Mouse (Mus musculus) stomach, embryonic 16.5 days (tissue): ENCODE results near the gene Gm10563. TPM values are rescaled to one million over a fixed set of nuclear protein-coding genes. Genes with fewer than 3 reads are reported as not detected.
"Not testable (repeated sequence)": the region's sequence is repeated elsewhere in the genome, so short reads cannot be mapped to it uniquely, and the experiment has no call there.

Experiments
- ATAC-seq: fragments of 200-750 bp; cut with Nextera tagmentation; 2 replicates; pipeline ENCODE4 v1.8.0; 2017; ENCODE audit warnings: moderate number of reproducible peaks, moderate TSS enrichment; ENCODE audit not compliant: insufficient read depth, low FRiP score
- H3K27ac ChIP-seq: fragments of 300-500 bp; sonication (generic); 2 replicates; pipeline ENCODE4 v1.5.1; 2014; ENCODE audit warnings: low read length
- H3K27me3 ChIP-seq: fragments of 300-500 bp; sonication (generic); 2 replicates; pipeline ENCODE4 v1.6.1; 2014; ENCODE audit warnings: low read length, control low read depth, mixed read lengths; ENCODE audit not compliant: control insufficient read depth, insufficient read depth
- H3K36me3 ChIP-seq: fragments of 300-500 bp; sonication (generic); 2 replicates; pipeline ENCODE4 v1.6.1; 2014; ENCODE audit warnings: low read length; ENCODE audit not compliant: control insufficient read depth, insufficient read depth
- H3K4me1 ChIP-seq: fragments of 300-500 bp; sonication (generic); 2 replicates; pipeline ENCODE4 v1.6.1; 2014; ENCODE audit warnings: low read length, control low read depth, mixed read lengths; ENCODE audit not compliant: control insufficient read depth, insufficient read depth
- H3K4me2 ChIP-seq: fragments of 300-500 bp; sonication (generic); 2 replicates; pipeline ENCODE4 v1.6.1; 2014; ENCODE audit warnings: low read depth, low read length, mixed read lengths
- H3K4me3 ChIP-seq: fragments of 300-500 bp; sonication (generic); replicated peaks from 2 replicates; pipeline ENCODE4 v1.5.1; 2014; ENCODE audit warnings: mild to moderate bottlenecking, low read length
- H3K9ac ChIP-seq: fragments of 300-500 bp; sonication (generic); 2 replicates; pipeline ENCODE4 v1.6.1; 2014; ENCODE audit warnings: low read length
- H3K9me3 ChIP-seq: fragments of 300-500 bp; sonication (generic); replicated peaks from 2 replicates; pipeline ENCODE4 v1.6.1; 2016; ENCODE audit warnings: low read length, control low read depth; ENCODE audit not compliant: control insufficient read depth
- WGBS: fragments of 180-500 bp; shearing (Covaris S2); extraction: QIAGEN DNeasy Blood & Tissue Kit; methylation state at CpG from one replicate; pipeline ENCODE4 v1.1.7; 2014; 5-methylcytosine and 5-hydroxymethylcytosine counted together
- polyA plus RNA-seq: library from polyadenylated mRNA; unstranded; fragments of >200 nt; fragmentation: Nextera tagmentation; extraction: Ambion mirVana; gene quantifications from 2 replicates; pipeline ENCODE4 v1.2.1, GENCODE M21; 2015

Gene Gm10563
- polyA plus RNA-seq, 1 experiment from 2014 or later: not detected

- Histone ChIP-seq H3K36me3 (no peaks in the 10 kb centered on the region), H3K4me2 (no peak overlapping the region), H3K27me3 (no peaks in the 10 kb centered on the region), H3K9me3 (no peaks in the 10 kb centered on the region), H3K4me3 (no peak overlapping the region), H3K4me1 (no peaks in the 10 kb centered on the region), H3K27ac (no peak overlapping the region), H3K9ac (no peak overlapping the region)
- WGBS: 80% methylated on average over 11 of the region's 11 CpGs
- no peak for ATAC-seq
Observed at GRCm38 (mm10) chr4:155574931-155575330, 70.3 kb downstream of the Gm10563 start.

GRCm38 (mm10) chr4:155573876-155574275, 71.3 kb downstream of the Gm10563 start:
- Histone ChIP-seq H3K9ac (no peak overlapping the region), H3K4me2 (no peak overlapping the region), H3K4me3 (no peak overlapping the region), H3K9me3 (no peaks in the 10 kb centered on the region), H3K27ac (no peak overlapping the region), H3K36me3 (no peaks in the 10 kb centered on the region), H3K27me3 (no peaks in the 10 kb centered on the region), H3K4me1 (no peaks in the 10 kb centered on the region)
- 91% methylated on average over 9 of the region's 9 CpGs for WGBS
- ATAC-seq: no peak

- no peaks in the 10 kb centered on the region for H3K9me3 ChIP-seq
- H3K4me1 ChIP-seq: no peaks in the 10 kb centered on the region
- H3K36me3 ChIP-seq: no peaks in the 10 kb centered on the region
- WGBS: 91% methylated on average over 2 of the region's 2 CpGs
- no peak overlapping the region for H3K4me2 ChIP-seq
- no peaks in the 10 kb centered on the region for H3K27me3 ChIP-seq
- H3K27ac ChIP-seq: no peak overlapping the region
- H3K4me3 ChIP-seq: no peak overlapping the region
- no peak overlapping the region for H3K9ac ChIP-seq
- no peak for ATAC-seq
Observed at GRCm38 (mm10) chr4:155573155-155573554, 72.1 kb downstream of the Gm10563 start.

GRCm38 (mm10) chr4:155571442-155571841, 73.8 kb downstream of the Gm10563 start:
- Histone ChIP-seq H3K27me3 (no peaks in the 10 kb centered on the region), H3K36me3 (no peaks in the 10 kb centered on the region), H3K9ac (no peak overlapping the region), H3K4me3 (no peak overlapping the region), H3K4me1 (no peaks in the 10 kb centered on the region), H3K9me3 (no peaks in the 10 kb centered on the region), H3K4me2 (no peak overlapping the region), H3K27ac (no peak overlapping the region)
- no peak for ATAC-seq
- WGBS: 74% methylated on average over 2 of the region's 2 CpGs

- not testable (repeated sequence) for H3K27me3 ChIP-seq, H3K9ac ChIP-seq, H3K27ac ChIP-seq, ATAC-seq, H3K9me3 ChIP-seq, H3K4me1 ChIP-seq, H3K4me3 ChIP-seq, H3K36me3 ChIP-seq, H3K4me2 ChIP-seq
- 87% methylated on average over 11 of the region's 11 CpGs for WGBS
Observed at GRCm38 (mm10) chr4:155570315-155570714, 74.9 kb downstream of the Gm10563 start.

- Histone ChIP-seq H3K36me3 (no peaks in the 10 kb centered on the region), H3K9me3 (no peaks in the 10 kb centered on the region), H3K4me3 (no peak overlapping the region), H3K4me2 (no peak overlapping the region), H3K27me3 (no peaks in the 10 kb centered on the region), H3K4me1 (peaks cover 9% of the 10 kb centered on the region), H3K27ac (no peak overlapping the region), H3K9ac (no peak overlapping the region)
- ATAC-seq: no peak
- 90% methylated on average over 6 of the region's 6 CpGs for WGBS
Observed at GRCm38 (mm10) chr4:155569818-155570217, 75.4 kb downstream of the Gm10563 start.

- H3K27me3 ChIP-seq: no peaks in the 10 kb centered on the region
- no peak overlapping the region for H3K4me3 ChIP-seq
- no peak overlapping the region for H3K9ac ChIP-seq
- H3K27ac ChIP-seq: no peak overlapping the region
- ATAC-seq: no peak
- no peaks in the 10 kb centered on the region for H3K9me3 ChIP-seq
- WGBS: 85% methylated on average over 7 of the region's 7 CpGs
- no peaks in the 10 kb centered on the region for H3K36me3 ChIP-seq
- H3K4me1 ChIP-seq: peaks cover 13% of the 10 kb centered on the region
- no peak overlapping the region for H3K4me2 ChIP-seq
Observed at GRCm38 (mm10) chr4:155568632-155569370, 76.4 kb downstream of the Gm10563 start.

GRCm38 (mm10) chr4:155568170-155568569, 77.0 kb downstream of the Gm10563 start:
- no peak for ATAC-seq
- 33% methylated on average over 2 of the region's 2 CpGs for WGBS
- Histone ChIP-seq H3K9me3 (no peaks in the 10 kb centered on the region), H3K27ac (no peak overlapping the region), H3K36me3 (no peaks in the 10 kb centered on the region), H3K27me3 (no peaks in the 10 kb centered on the region), H3K9ac (no peak overlapping the region), H3K4me3 (no peak overlapping the region), H3K4me1 (peaks cover 13% of the 10 kb centered on the region), H3K4me2 (no peak overlapping the region)

GRCm38 (mm10) chr4:155566555-155566954, 78.7 kb downstream of the Gm10563 start:
- WGBS: 45% methylated on average over 8 of the region's 8 CpGs
- Histone ChIP-seq H3K36me3 (no peaks in the 10 kb centered on the region), H3K27ac (no peak overlapping the region), H3K9me3 (no peaks in the 10 kb centered on the region), H3K4me3 (no peak overlapping the region), H3K9ac (no peak overlapping the region), H3K27me3 (no peaks in the 10 kb centered on the region), H3K4me1 (peaks cover 26% of the 10 kb centered on the region), H3K4me2 (no peak overlapping the region)
- ATAC-seq: no peak
